Mouse (Mus musculus): ENCODE measurements around the gene Plcxd2. TPM values are rescaled to one million over a fixed set of nuclear protein-coding genes. Genes with fewer than 3 reads are reported as not detected.

Gene Plcxd2
- 15.5 and 16.2 TPM in 2 replicates for polyA plus RNA-seq (2015; fragmentation: Nextera tagmentation; extraction: Ambion mirVana)

DNA sequence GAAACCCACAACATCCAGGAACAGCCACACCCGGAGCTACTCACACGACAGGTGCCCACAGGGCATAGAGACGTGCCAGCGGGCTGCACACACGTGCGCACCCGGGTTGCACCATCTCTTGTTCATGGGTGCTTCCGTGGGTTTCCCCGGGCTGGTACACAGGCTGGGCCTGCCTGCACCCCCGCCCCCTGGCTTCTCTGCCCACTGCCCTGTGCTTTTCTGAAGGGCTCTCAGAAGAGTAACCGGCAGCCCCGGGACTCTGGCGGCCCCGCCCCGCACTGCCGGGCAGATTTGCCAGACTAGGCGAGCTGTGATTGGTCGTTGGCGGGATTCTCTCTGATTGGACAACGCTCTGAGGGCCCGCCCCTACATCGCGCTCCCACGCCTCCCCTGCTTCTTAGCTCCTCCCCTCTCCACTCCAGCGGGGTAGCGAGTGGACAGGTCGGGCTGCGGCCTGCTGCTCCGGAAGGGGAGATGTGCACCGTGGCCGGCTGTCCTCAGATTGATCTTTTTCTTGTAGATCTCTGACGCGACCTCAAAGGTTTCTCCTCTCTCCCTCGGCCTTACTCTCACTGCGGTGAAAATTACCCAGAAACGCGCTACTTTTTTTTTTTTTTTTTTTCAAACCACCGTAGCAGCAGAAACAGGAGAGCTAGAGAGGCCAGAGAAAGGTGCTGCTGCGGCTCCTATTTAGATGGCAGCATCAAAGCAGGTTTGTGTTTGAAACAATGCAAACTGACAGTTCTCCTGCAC, at the start of gene Plcxd2:
TSS of gene Plcxd2 (minus strand) at position 66 of the 753 bp plus-strand sequence.
- Histone ChIP-seq H3K4me2 (ENCODE audit: low read length) (peak within 1 kb of the TSS; percentile 83), H3K9ac (ENCODE audit: low read depth, low read length) (peak within 1 kb of the TSS; percentile 65), H3K4me3 (ENCODE audit: low read depth, low read length) (peak within 1 kb of the TSS; percentile 67), H3K36me3 (ENCODE audit: control insufficient read depth, insufficient read depth, low read length) (no peaks in the 10 kb centered on the region), H3K27ac (ENCODE audit: low read length) (peak within 1 kb of the TSS; percentile 75), H3K9me3 (replicated peaks; ENCODE audit: control insufficient read depth, low read length, poor library complexity, severe bottlenecking) (no peaks in the 10 kb centered on the region), H3K4me1 (ENCODE audit: control insufficient read depth, insufficient read depth, low read length) (peaks cover 20% of the 10 kb centered on the region), H3K27me3 (ENCODE audit: control insufficient read depth, insufficient read depth, low read depth, low read length) (no peaks in the 10 kb centered on the region)
- under 1% methylated on average over 37 of the region's 39 CpGs for WGBS
- ATAC-seq = peak; percentile 99

DNA sequence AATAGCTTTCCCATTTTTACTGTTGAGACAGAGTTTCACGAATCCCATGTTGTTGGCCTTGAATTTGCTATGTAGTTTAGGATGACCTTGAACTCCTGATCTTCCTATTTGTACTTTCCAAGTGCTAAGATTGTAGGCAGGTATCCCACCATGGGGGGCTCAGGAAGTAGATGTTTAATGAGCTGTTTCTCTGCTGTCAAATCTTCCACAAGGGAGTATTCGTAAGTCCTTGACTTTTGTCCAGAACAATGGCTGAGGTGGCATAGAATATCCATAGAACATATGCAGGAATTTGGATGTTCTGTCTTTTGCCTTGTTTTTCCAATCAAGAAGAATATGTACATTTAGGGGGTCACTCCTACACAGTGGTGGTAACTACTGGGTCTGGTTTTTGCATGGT, 36.9 kb upstream of the Plcxd2 start:
- Histone ChIP-seq H3K27ac (ENCODE audit: low read length) (no peak overlapping the region), H3K4me3 (ENCODE audit: low read depth, low read length) (no peak overlapping the region), H3K9ac (ENCODE audit: low read depth, low read length) (no peak overlapping the region), H3K36me3 (ENCODE audit: control insufficient read depth, insufficient read depth, low read length) (no peaks in the 10 kb centered on the region), H3K4me2 (ENCODE audit: low read length) (no peak overlapping the region), H3K4me1 (ENCODE audit: control insufficient read depth, insufficient read depth, low read length) (no peaks in the 10 kb centered on the region), H3K9me3 (replicated peaks; ENCODE audit: control insufficient read depth, low read length, poor library complexity, severe bottlenecking) (no peaks in the 10 kb centered on the region), H3K27me3 (ENCODE audit: control insufficient read depth, insufficient read depth, low read depth, low read length) (no peaks in the 10 kb centered on the region)
- no peak for ATAC-seq
- 88% methylated on average over 2 of the region's 2 CpGs for WGBS

DNA sequence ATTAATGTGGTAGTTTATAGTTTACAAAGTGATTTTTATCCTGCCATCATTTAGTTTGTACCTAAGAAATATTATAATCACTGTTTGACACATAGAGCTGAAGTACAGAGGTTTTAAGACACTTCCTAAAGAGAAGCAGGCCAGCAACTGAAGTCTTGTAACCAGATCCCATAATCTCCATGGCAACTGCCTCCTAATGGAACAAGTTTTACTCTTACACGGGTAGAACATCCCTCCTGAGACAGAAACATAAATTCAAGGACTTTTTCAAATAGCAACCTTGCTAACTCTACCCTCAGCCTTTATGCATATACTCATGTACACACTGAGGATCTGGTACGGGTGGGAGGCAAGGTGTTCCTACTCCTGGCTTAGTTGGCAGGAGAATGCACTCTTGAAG, 26.2 kb upstream of the Plcxd2 start:
- Histone ChIP-seq H3K36me3 (ENCODE audit: control insufficient read depth, insufficient read depth, low read length) (no peaks in the 10 kb centered on the region), H3K27ac (ENCODE audit: low read length) (0 out of 2 replicates have a peak overlapping the region, but pooled peaks have one; percentile 4), H3K9me3 (replicated peaks; ENCODE audit: control insufficient read depth, low read length, poor library complexity, severe bottlenecking) (no peaks in the 10 kb centered on the region), H3K4me3 (ENCODE audit: low read depth, low read length) (no peak overlapping the region), H3K4me2 (ENCODE audit: low read length) (no peak overlapping the region), H3K9ac (ENCODE audit: low read depth, low read length) (no peak overlapping the region), H3K4me1 (ENCODE audit: control insufficient read depth, insufficient read depth, low read length) (0 out of 2 replicates have a peak, but pooled peaks cover 5% of the 10 kb centered on the region), H3K27me3 (ENCODE audit: control insufficient read depth, insufficient read depth, low read depth, low read length) (no peaks in the 10 kb centered on the region)
- no peak for ATAC-seq
- 50% methylated on average over 2 of the region's 2 CpGs for WGBS

DNA sequence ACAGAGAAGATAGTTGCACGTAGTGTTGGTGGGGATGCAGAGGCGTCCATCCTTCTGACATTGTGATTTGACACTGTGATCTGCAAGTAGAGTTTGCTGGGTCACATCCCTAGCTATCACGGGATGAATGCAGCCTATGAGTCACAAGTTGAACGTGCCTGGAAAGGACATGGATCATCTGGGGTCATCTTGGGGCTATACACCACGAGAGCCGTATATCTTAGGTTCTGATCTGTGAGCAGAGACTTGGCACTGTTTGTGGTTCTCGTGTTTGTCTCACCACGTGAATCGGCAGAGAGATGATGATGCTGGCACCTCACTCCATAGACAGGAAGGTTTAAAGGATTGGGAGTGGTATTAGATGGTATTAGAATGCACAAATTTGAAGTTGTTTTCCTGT, 23.9 kb upstream of the Plcxd2 start:
- Histone ChIP-seq H3K36me3 (ENCODE audit: control insufficient read depth, insufficient read depth, low read length) (no peaks in the 10 kb centered on the region), H3K27me3 (ENCODE audit: control insufficient read depth, insufficient read depth, low read depth, low read length) (no peaks in the 10 kb centered on the region), H3K4me1 (ENCODE audit: control insufficient read depth, insufficient read depth, low read length) (0 out of 2 replicates have a peak, but pooled peaks cover 5% of the 10 kb centered on the region), H3K4me2 (ENCODE audit: low read length) (no peak overlapping the region), H3K27ac (ENCODE audit: low read length) (no peak overlapping the region), H3K9me3 (replicated peaks; ENCODE audit: control insufficient read depth, low read length, poor library complexity, severe bottlenecking) (no peaks in the 10 kb centered on the region), H3K4me3 (ENCODE audit: low read depth, low read length) (no peak overlapping the region), H3K9ac (ENCODE audit: low read depth, low read length) (no peak overlapping the region)
- 80% methylated on average over 9 of the region's 9 CpGs for WGBS
- ATAC-seq = no peak

DNA sequence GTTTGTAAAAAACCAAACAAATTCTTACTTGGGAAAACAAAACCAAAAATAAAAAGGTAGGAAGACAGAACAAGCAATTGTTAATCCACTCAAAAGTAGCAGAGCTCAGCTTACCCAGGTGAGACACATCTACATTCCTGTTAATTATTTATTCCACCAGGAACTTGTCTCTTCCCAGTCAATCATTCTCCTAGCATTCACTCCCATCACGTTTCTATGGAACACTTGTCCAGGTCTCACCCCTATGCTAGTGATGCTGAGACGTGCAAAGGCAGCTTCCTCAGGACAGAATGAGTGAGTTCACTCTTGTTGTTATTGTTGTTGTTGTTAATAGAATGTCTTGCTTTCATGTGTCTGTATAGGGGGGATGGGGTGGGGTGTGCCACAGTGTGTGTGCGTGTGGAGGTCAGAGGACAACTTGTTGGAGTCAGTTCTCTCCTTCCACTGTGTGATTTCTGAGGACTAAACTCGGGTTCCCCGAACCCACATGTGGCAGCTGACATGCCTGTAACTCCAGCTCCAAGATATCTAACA, 13.0 kb upstream of the Plcxd2 start:
- no peak overlapping the region for H3K27ac ChIP-seq (ENCODE audit: low read length)
- no peaks in the 10 kb centered on the region for H3K36me3 ChIP-seq (ENCODE audit: control insufficient read depth, insufficient read depth, low read length)
- H3K4me3 ChIP-seq (ENCODE audit: low read depth, low read length) = no peak overlapping the region
- no peak overlapping the region for H3K4me2 ChIP-seq (ENCODE audit: low read length)
- no peaks in the 10 kb centered on the region for H3K4me1 ChIP-seq (ENCODE audit: control insufficient read depth, insufficient read depth, low read length)
- H3K9ac ChIP-seq (ENCODE audit: low read depth, low read length) = no peak overlapping the region
- ATAC-seq = peak; percentile 27; the same call in 1 of the 2 replicates
- no peaks in the 10 kb centered on the region for H3K9me3 ChIP-seq (replicated peaks; ENCODE audit: control insufficient read depth, low read length, poor library complexity, severe bottlenecking)
- 79% methylated on average over 5 of the region's 5 CpGs for WGBS
- H3K27me3 ChIP-seq (ENCODE audit: control insufficient read depth, insufficient read depth, low read depth, low read length) = no peaks in the 10 kb centered on the region

DNA sequence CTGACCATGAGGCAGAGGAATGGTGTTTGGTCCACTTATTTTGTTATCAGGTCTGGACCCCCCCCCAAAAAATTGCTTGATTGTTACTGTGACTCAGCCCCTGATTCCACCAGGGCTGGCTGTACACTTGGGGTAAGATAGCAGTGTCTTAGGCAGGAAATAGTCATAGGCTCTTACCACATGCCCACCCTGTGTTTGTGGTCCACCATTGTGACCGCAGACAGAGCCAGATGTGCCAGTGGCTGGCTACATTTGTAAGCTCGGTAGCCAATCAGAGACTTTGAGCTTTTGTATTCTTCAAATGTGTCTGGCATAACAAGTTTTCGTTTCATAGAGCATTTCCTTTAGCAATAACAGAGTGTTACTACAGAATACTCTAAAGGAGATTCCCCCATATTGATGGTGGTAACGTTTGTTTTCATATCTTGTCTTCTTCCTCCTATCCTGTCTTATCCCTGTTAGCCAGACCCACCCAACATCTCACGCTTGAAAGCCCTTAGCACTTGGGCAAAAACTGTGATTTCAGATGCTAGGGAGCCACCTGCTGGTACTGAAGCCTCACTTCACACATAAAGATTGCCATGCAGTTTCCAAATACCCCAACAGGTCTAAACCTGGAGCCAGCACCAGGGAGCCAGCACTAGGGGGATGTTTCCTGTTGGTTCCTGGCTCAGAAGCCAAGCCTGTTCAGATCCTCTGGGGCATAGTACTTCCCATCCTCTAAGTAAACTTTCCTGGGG, 12.3 kb upstream of the Plcxd2 start:
- no peak overlapping the region for H3K4me3 ChIP-seq (ENCODE audit: low read depth, low read length)
- H3K27ac ChIP-seq (ENCODE audit: low read length) = no peak overlapping the region
- WGBS = 50% methylated on average over 5 of the region's 5 CpGs
- no peaks in the 10 kb centered on the region for H3K27me3 ChIP-seq (ENCODE audit: control insufficient read depth, insufficient read depth, low read depth, low read length)
- H3K4me1 ChIP-seq (ENCODE audit: control insufficient read depth, insufficient read depth, low read length) = no peaks in the 10 kb centered on the region
- H3K4me2 ChIP-seq (ENCODE audit: low read length) = no peak overlapping the region
- H3K9ac ChIP-seq (ENCODE audit: low read depth, low read length) = no peak overlapping the region
- peak; percentile 89 for ATAC-seq
- no peaks in the 10 kb centered on the region for H3K9me3 ChIP-seq (replicated peaks; ENCODE audit: control insufficient read depth, low read length, poor library complexity, severe bottlenecking)
- no peaks in the 10 kb centered on the region for H3K36me3 ChIP-seq (ENCODE audit: control insufficient read depth, insufficient read depth, low read length)

DNA sequence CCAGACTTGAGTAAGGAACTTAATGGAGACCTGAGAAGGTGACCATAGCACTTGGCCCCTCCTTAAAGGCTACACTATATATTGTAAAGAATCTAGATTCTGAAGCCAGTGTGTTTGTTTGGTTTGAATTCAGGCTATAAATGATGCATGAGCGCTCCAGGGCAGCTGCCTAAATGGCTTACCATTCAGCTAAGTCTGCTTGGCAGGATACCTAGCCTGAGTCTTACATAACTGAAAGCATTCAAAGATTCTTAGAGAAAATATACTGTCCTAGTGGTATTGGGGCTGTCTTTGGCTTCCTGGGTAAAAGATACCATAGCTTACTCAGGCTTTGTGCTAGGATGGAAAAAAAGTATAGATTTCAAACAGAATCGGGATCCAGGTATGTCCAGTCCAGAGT, 11.3 kb upstream of the Plcxd2 start:
- no peak overlapping the region for H3K9ac ChIP-seq (ENCODE audit: low read depth, low read length)
- no peaks in the 10 kb centered on the region for H3K27me3 ChIP-seq (ENCODE audit: control insufficient read depth, insufficient read depth, low read depth, low read length)
- H3K27ac ChIP-seq (ENCODE audit: low read length) = no peak overlapping the region
- WGBS = 82% methylated on average over 2 of the region's 2 CpGs
- no peak overlapping the region for H3K4me2 ChIP-seq (ENCODE audit: low read length)
- no peaks in the 10 kb centered on the region for H3K4me1 ChIP-seq (ENCODE audit: control insufficient read depth, insufficient read depth, low read length)
- H3K36me3 ChIP-seq (ENCODE audit: control insufficient read depth, insufficient read depth, low read length) = no peaks in the 10 kb centered on the region
- ATAC-seq = no peak
- H3K4me3 ChIP-seq (ENCODE audit: low read depth, low read length) = no peak overlapping the region
- H3K9me3 ChIP-seq (replicated peaks; ENCODE audit: control insufficient read depth, low read length, poor library complexity, severe bottlenecking) = no peaks in the 10 kb centered on the region

DNA sequence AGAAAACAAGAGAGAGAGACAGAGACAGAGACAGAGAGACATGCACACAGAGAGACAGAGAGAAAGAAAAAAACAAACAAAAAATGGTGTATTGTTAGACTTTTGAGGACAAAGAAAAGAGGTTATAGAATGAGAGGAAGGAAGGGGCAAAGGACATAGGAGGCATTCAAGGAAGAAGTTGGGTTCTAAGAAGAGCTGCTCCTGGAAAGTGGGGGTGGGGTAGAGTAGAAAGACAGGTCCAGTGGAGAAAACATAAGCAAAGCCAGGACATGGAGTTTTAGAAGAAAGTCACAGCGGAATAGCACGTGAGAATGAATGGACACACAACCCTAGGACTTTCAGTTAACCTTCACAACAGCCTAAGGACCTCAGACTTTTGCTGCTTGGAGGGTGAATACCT, 10.4 kb upstream of the Plcxd2 start:
- H3K9ac ChIP-seq (ENCODE audit: low read depth, low read length) = no peak overlapping the region
- H3K27me3 ChIP-seq (ENCODE audit: control insufficient read depth, insufficient read depth, low read depth, low read length) = no peaks in the 10 kb centered on the region
- no peak overlapping the region for H3K27ac ChIP-seq (ENCODE audit: low read length)
- H3K4me1 ChIP-seq (ENCODE audit: control insufficient read depth, insufficient read depth, low read length) = no peaks in the 10 kb centered on the region
- H3K36me3 ChIP-seq (ENCODE audit: control insufficient read depth, insufficient read depth, low read length) = no peaks in the 10 kb centered on the region
- no peak overlapping the region for H3K4me2 ChIP-seq (ENCODE audit: low read length)
- no peak overlapping the region for H3K4me3 ChIP-seq (ENCODE audit: low read depth, low read length)
- ATAC-seq = no peak
- no peaks in the 10 kb centered on the region for H3K9me3 ChIP-seq (replicated peaks; ENCODE audit: control insufficient read depth, low read length, poor library complexity, severe bottlenecking)
- WGBS = 87% methylated on average over 2 of the region's 2 CpGs

DNA sequence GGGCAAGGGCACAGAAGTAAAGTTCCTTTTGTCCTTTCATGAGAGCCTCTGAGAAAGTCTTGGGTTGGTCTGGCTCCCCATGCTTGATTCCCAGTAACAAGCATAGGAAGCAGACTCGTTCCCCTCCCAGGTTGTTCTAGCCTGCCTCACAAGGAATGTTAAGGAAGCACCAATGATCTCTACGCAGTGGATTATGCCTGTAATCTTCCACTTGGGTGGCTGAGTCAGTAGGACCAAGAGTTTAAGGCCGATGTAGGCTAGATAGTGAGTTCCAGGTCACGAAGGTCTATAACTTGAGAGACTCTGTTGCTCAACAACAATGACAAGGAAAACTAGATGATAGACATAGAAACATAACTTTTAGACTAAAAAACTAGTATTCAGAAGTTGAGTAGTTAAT, 9.8 kb upstream of the Plcxd2 start:
- no peak overlapping the region for H3K9ac ChIP-seq (ENCODE audit: low read depth, low read length)
- WGBS = 83% methylated on average over 4 of the region's 4 CpGs
- no peaks in the 10 kb centered on the region for H3K4me1 ChIP-seq (ENCODE audit: control insufficient read depth, insufficient read depth, low read length)
- no peaks in the 10 kb centered on the region for H3K36me3 ChIP-seq (ENCODE audit: control insufficient read depth, insufficient read depth, low read length)
- no peak overlapping the region for H3K4me3 ChIP-seq (ENCODE audit: low read depth, low read length)
- H3K9me3 ChIP-seq (replicated peaks; ENCODE audit: control insufficient read depth, low read length, poor library complexity, severe bottlenecking) = no peaks in the 10 kb centered on the region
- no peak for ATAC-seq
- H3K4me2 ChIP-seq (ENCODE audit: low read length) = no peak overlapping the region
- no peak overlapping the region for H3K27ac ChIP-seq (ENCODE audit: low read length)
- no peaks in the 10 kb centered on the region for H3K27me3 ChIP-seq (ENCODE audit: control insufficient read depth, insufficient read depth, low read depth, low read length)
